Mouse (Mus musculus) embryonic fibroblast, embryonic 13.5 days (primary cell): ENCODE measurements at regions not wholly inside any gene's neighbourhood (a gene's known extent, or its start where the extent isn't known, plus 50 kb on each side); places are given as distances from the start of the nearest gene placed in this dataset.

Source experiments
- CTCF ChIP-seq: IDR thresholded peaks from 2 replicates; pipeline ENCODE4 v1.5.1; 2011; ENCODE audit warnings: mild to moderate bottlenecking, control low read depth, low read length, moderate library complexity, borderline replicate concordance; ENCODE audit not compliant: insufficient read depth
- POLR2A ChIP-seq: IDR thresholded peaks from 2 replicates; pipeline ENCODE4 v1.6.1; 2011; ENCODE audit warnings: low read depth, mild to moderate bottlenecking, control low read depth, low read length, moderate library complexity

GRCm38 (mm10) chr11:18676876-18677275, 341.9 kb downstream of the Meis1 start:
- TF ChIP-seq CTCF = no peak
- no peak for TF ChIP-seq POLR2A
